Mouse (Mus musculus) telencephalon, adult 2 months (tissue): ENCODE results near the gene Cacna1c.
"Not testable (repeated sequence)": the region's sequence is repeated elsewhere in the genome, so short reads cannot be mapped to it uniquely, and the experiment has no call there.

Experiments used
- DNase-seq: peaks from one replicate; pipeline ENCODE4 v3.0.0-alpha.2; 2011; ENCODE audit warnings: low read depth, low spot score

The Cacna1c gene

GRCm38 (mm10) chr6:118621406-118621805 is 574.8 kb downstream of the Cacna1c start:
- no peak for DNase-seq

GRCm38 (mm10) chr6:118608906-118609305 is 587.3 kb downstream of the Cacna1c start:
- DNase-seq, result no peak

- DNase-seq, result no peak
Measured at GRCm38 (mm10) chr6:118605974-118606373, 590.2 kb downstream of the Cacna1c start.

- no peak for DNase-seq
Measured at GRCm38 (mm10) chr6:118603825-118604224, 592.4 kb downstream of the Cacna1c start.

- no peak for DNase-seq
Measured at GRCm38 (mm10) chr6:118595681-118596055, 600.5 kb downstream of the Cacna1c start.

GRCm38 (mm10) chr6:118594833-118595680 is 601.2 kb downstream of the Cacna1c start:
- DNase-seq, result peak; percentile 55

GRCm38 (mm10) chr6:118594070-118594469 is 602.1 kb downstream of the Cacna1c start:
- DNase-seq, result no peak

GRCm38 (mm10) chr6:118593377-118594061 is 602.7 kb downstream of the Cacna1c start:
- DNase-seq, result no peak

- DNase-seq, result no peak
Measured at GRCm38 (mm10) chr6:118592662-118593376, 603.4 kb downstream of the Cacna1c start.

- DNase-seq, result not testable (repeated sequence)
Measured at GRCm38 (mm10) chr6:118578741-118579140, 617.5 kb downstream of the Cacna1c start.

GRCm38 (mm10) chr6:118574351-118574750 is 621.9 kb downstream of the Cacna1c start:
- no peak for DNase-seq

GRCm38 (mm10) chr6:118567816-118568215 is 628.4 kb downstream of the Cacna1c start:
- no peak for DNase-seq

- DNase-seq, result peak; percentile 80
Measured at GRCm38 (mm10) chr6:118561745-118562609, 634.2 kb downstream of the Cacna1c start, which contains the start of gene Ankrd26. Ankrd26 (minus strand) TSS chr6:118562226.

GRCm38 (mm10) chr6:118561225-118561624 is 635.0 kb downstream of the Cacna1c start:
- DNase-seq, result no peak

GRCm38 (mm10) chr6:118538627-118539026 is 657.6 kb downstream of the Cacna1c start:
- DNase-seq, result no peak
